8 mouse cellular contexts compared by ENCODE assay signal in genomic region chr16:96199913-96200701, GRCm38 (mm10). TPM values are rescaled to one million over a fixed set of nuclear protein-coding genes. Genes with fewer than 3 reads are reported as not detected.
DNase-seq lines count a peak whose midpoint lies in the region; ATAC-seq and TF ChIP-seq lines count a peak whose summit lies in the region.

TSS of gene Sh3bgr (plus strand) at chr16:96200450.

- no peak for TF ChIP-seq CTCF in heart, postnatal 0 days (IDR thresholded peaks at IDR 0.05; ENCODE audit: low read depth)
- TF ChIP-seq CTCF in stomach, postnatal 0 days (IDR thresholded peaks at IDR 0.05; ENCODE audit: low read depth) = no peak

- 9% methylated on average over 20 of the region's 20 CpGs for WGBS in forebrain, embryonic 11.5 days
- WGBS in heart, postnatal 0 days = under 1% methylated on average over 20 of the region's 20 CpGs
- 4% methylated on average over 20 of the region's 20 CpGs for WGBS in stomach, postnatal 0 days

- H3K27ac ChIP-seq in forebrain, embryonic 11.5 days (ENCODE audit: low read depth, low read length) = no peak within 1 kb of the TSS
- H3K27ac ChIP-seq in heart, postnatal 0 days (ENCODE audit: low read depth) = peak within 1 kb of the TSS; percentile 96
- H3K27ac ChIP-seq in stomach, postnatal 0 days (replicated peaks) = peak within 1 kb of the TSS; percentile 84

- H3K4me3 ChIP-seq in forebrain, embryonic 11.5 days (ENCODE audit: low read depth, low read length) = peak within 1 kb of the TSS; percentile 27
- peak within 1 kb of the TSS; percentile 49 for H3K4me3 ChIP-seq in heart, postnatal 0 days (ENCODE audit: low read depth, low read length)
- peak within 1 kb of the TSS; percentile 31 for H3K4me3 ChIP-seq in stomach, postnatal 0 days (ENCODE audit: low read depth, low read length)

- DNase-seq in right cerebral cortex, postnatal 14 days = peak; percentile 16
- no peak for DNase-seq in right cerebral cortex, adult 18-20 months
- peak; percentile 69 for DNase-seq in forebrain, embryonic 11.5 days (ENCODE audit: low spot score)
- peak; percentile 94 for DNase-seq in heart, postnatal 0 days (ENCODE audit: low spot score)
- peak; percentile 80 to 83 for DNase-seq in kidney, postnatal 36 days
- peak; percentile 72 for DNase-seq in stomach, postnatal 0 days (ENCODE audit: low spot score)
- DNase-seq in spleen, postnatal 36 days (ENCODE audit: low spot score in 2 of 2) = no peak

- peak; percentile 87 for ATAC-seq in forebrain, embryonic 11.5 days (replicated peaks; ENCODE audit: low FRiP score)
- peak; percentile 96 for ATAC-seq in heart, postnatal 0 days (ENCODE audit: insufficient read depth, low read depth)
- peak; percentile 23; the same call in 1 of the 2 replicates for ATAC-seq in megakaryocyte-erythroid progenitor cell, adult 5-6 weeks (replicated peaks; ENCODE audit: low FRiP score, low TSS enrichment, poor library complexity, severe bottlenecking)
- peak; percentile 93 for ATAC-seq in stomach, postnatal 0 days (ENCODE audit: low FRiP score, low TSS enrichment)

- peak within 1 kb of the TSS; percentile 59 for H3K4me2 ChIP-seq in forebrain, embryonic 11.5 days (ENCODE audit: low read depth, low read length, severe bottlenecking)
- peak within 1 kb of the TSS; percentile 62 for H3K4me2 ChIP-seq in heart, postnatal 0 days (ENCODE audit: low read depth, low read length)
- H3K4me2 ChIP-seq in stomach, postnatal 0 days (replicated peaks; ENCODE audit: low read depth) = peak within 1 kb of the TSS; percentile 60

- TF ChIP-seq EP300 in heart, postnatal 0 days (IDR thresholded peaks at IDR 0.05; ENCODE audit: low read depth) = peak; percentile 82
- TF ChIP-seq EP300 in stomach, postnatal 0 days (optimal IDR thresholded peaks at IDR 0.05) = no peak

- no peaks in the 10 kb centered on the region for H3K27me3 ChIP-seq in forebrain, embryonic 11.5 days (ENCODE audit: control insufficient read depth, insufficient read depth, low read length)
- no peaks in the 10 kb centered on the region for H3K27me3 ChIP-seq in heart, postnatal 0 days (ENCODE audit: control insufficient read depth, insufficient read depth, low read length)
- H3K27me3 ChIP-seq in stomach, postnatal 0 days (ENCODE audit: control insufficient read depth, insufficient read depth, low read length) = no peaks in the 10 kb centered on the region

- H3K9me3 ChIP-seq in forebrain, embryonic 11.5 days (ENCODE audit: control insufficient read depth, low read length) = no peaks in the 10 kb centered on the region
- no peaks in the 10 kb centered on the region for H3K9me3 ChIP-seq in heart, postnatal 0 days (replicated peaks; ENCODE audit: control insufficient read depth, low read length)
- no peaks in the 10 kb centered on the region for H3K9me3 ChIP-seq in stomach, postnatal 0 days (ENCODE audit: control insufficient read depth, low read length)

- H3K36me3 ChIP-seq in forebrain, embryonic 11.5 days (ENCODE audit: control insufficient read depth, insufficient read depth, low read length) = no peaks in the 10 kb centered on the region
- no peaks in the 10 kb centered on the region for H3K36me3 ChIP-seq in heart, postnatal 0 days (replicated peaks; ENCODE audit: control insufficient read depth, insufficient read depth, low read length)
- no peaks in the 10 kb centered on the region for H3K36me3 ChIP-seq in stomach, postnatal 0 days (ENCODE audit: control insufficient read depth, insufficient read depth, low read length)

- H3K9ac ChIP-seq in forebrain, embryonic 11.5 days (ENCODE audit: low read length) = peak within 1 kb of the TSS; percentile 35; the same call in 1 of the 2 replicates
- H3K9ac ChIP-seq in heart, postnatal 0 days (replicated peaks; ENCODE audit: low read depth, low read length) = peak within 1 kb of the TSS; percentile 66
- H3K9ac ChIP-seq in stomach, postnatal 0 days (ENCODE audit: low read length) = peak within 1 kb of the TSS; percentile 58

- peaks cover 2% of the 10 kb centered on the region; the same call in 1 of the 2 replicates for H3K4me1 ChIP-seq in forebrain, embryonic 11.5 days (replicated peaks; ENCODE audit: control insufficient read depth, insufficient read depth, low read length)
- peaks cover 6% of the 10 kb centered on the region; the same call in 1 of the 2 replicates for H3K4me1 ChIP-seq in heart, postnatal 0 days (ENCODE audit: control insufficient read depth, insufficient read depth)
- 0 out of 2 replicates have a peak, but pooled peaks cover 3% of the 10 kb centered on the region for H3K4me1 ChIP-seq in stomach, postnatal 0 days (replicated peaks; ENCODE audit: control insufficient read depth, insufficient read depth)

RNA-seq across cellular contexts. Expression of gene Sh3bgr, which starts in this region (rescaled TPM):
- polyA plus RNA-seq in forebrain, embryonic 11.5 days (2014; fragmentation: Nextera tagmentation; extraction: Ambion mirVana) = 0.76 and 1.3 TPM in 2 replicates
- total RNA-seq in heart, postnatal 0 days (2014; rRNA removed; ENCODE audit: low replicate concordance) = 227 and 290 TPM in 2 replicates
- polyA plus RNA-seq in heart, postnatal 0 days (2015; fragmentation: Nextera tagmentation; extraction: Ambion mirVana) = 597 and 622 TPM in 2 replicates
- total RNA-seq in megakaryocyte-erythroid progenitor cell, adult 5-6 weeks (2014; fragmentation: Nextera tagmentation) = 2.6 TPM in 1 of 2 replicates, not detected in the other
- not detected in 2 replicates for total RNA-seq in megakaryocyte-erythroid progenitor cell, adult 5-6 weeks (2017)
- 32.1 and 35.6 TPM in 2 replicates for polyA plus RNA-seq in stomach, postnatal 0 days (2015; fragmentation: Nextera tagmentation; extraction: Ambion mirVana)

Comparison
In these comparisons a context has a peak if more than half of its experiments do, and no peak if none do; other contexts are left out.
1. RNA of gene Sh3bgr (total RNA-seq): 227 to 290 TPM in heart, postnatal 0 days; 2.6 TPM in megakaryocyte-erythroid progenitor cell, adult 5-6 weeks; every median in the first group is over 10 times any median in the second.
2. RNA of gene Sh3bgr (polyA plus RNA-seq): 597 to 622 TPM in heart, postnatal 0 days; 32.1 to 35.6 TPM in stomach, postnatal 0 days and 0.76 to 1.3 TPM in forebrain, embryonic 11.5 days; every median in the first group is over 10 times any median in the second.
3. DNase-seq: peak in right cerebral cortex, postnatal 14 days (single experiment), forebrain, embryonic 11.5 days (single experiment), heart, postnatal 0 days (single experiment), kidney, postnatal 36 days (2 of 2) and stomach, postnatal 0 days (single experiment); none in right cerebral cortex, adult 18-20 months (single experiment) and spleen, postnatal 36 days (0 of 2).
4. ATAC-seq: peak in every context shown above with its lines; median percentile 96 in heart, postnatal 0 days; 93 in stomach, postnatal 0 days; 87 in forebrain, embryonic 11.5 days; 23 in megakaryocyte-erythroid progenitor cell, adult 5-6 weeks.
5. Peak in every context shown above with its lines, with median percentiles within 50 percentile points of each other: H3K4me2 ChIP-seq, H3K4me3 ChIP-seq and H3K9ac ChIP-seq.